Mouse (Mus musculus): ENCODE data around the gene Tfap2b.

DNA sequence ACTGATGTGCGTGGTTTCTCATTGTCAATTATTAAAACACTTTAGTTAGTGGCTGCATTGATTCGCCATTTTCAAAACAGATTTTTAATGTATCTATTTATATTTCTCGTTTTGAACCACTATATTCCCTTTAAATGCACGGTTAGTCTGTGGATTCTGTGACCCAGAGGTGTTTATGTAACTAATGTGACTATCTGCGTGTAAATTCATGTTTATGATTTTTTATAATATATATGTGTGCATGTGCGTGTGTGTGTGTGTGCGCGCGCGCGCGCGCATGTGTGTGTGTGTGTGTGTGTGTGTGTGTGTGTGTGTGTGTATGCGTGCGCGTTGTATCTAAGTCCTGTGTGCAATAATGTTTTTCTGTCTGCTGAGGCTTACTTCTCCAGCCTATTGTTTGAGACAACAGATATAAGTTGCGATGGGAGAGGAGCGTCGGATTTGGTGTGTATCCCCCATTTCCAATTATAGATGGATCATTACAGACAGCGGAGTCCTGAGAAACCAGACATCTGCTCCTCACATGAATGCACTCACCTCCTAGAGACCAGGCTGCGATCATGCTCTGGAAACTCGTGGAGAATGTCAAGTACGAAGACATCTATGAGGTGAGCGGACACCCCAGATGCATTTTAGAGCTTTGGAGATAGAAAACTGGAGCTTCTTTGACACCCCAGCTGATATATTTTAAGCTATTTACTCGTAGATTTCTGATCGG lies at the start of gene Tfap2b:
- TF ChIP-seq CTCF (IDR thresholded peaks at IDR 0.05; ENCODE audit: low read depth) (no peak), EP300 (IDR thresholded peaks at IDR 0.05; ENCODE audit: low read depth) (no peak)
